Mouse (Mus musculus) fibroblast of lung, adult 2 months (primary cell): ENCODE measurements around the gene Sec1.
A peak's percentile ranks its signal among the peaks of the same experiment; 100 is the strongest.

Experiments
- DNase-seq: peaks from one replicate; pipeline ENCODE4 v3.0.0-alpha.2; 2011; ENCODE audit warnings: low read depth

The Sec1 gene

GRCm38 (mm10) chr7:45717918-45718297 is 23.7 kb upstream of the Sec1 start, which contains the start of gene Sphk2:
Gene Sphk2, minus strand, starts transcription at chr7:45718002.
- DNase-seq = peak; percentile 90

GRCm38 (mm10) chr7:45716952-45717917 is 23.0 kb upstream of the Sec1 start:
- DNase-seq = no peak

GRCm38 (mm10) chr7:45716460-45716857 is 22.3 kb upstream of the Sec1 start:
- DNase-seq = no peak

- no peak for DNase-seq
Observed at GRCm38 (mm10) chr7:45715741-45716459, 21.7 kb upstream of the Sec1 start.

GRCm38 (mm10) chr7:45715090-45715708 is 21.0 kb upstream of the Sec1 start, which contains the start of gene Rpl18:
Gene Rpl18, plus strand, starts transcription at chr7:45715457.
- DNase-seq = peak; percentile 92

GRCm38 (mm10) chr7:45714630-45715089 is 20.5 kb upstream of the Sec1 start:
- no peak for DNase-seq

GRCm38 (mm10) chr7:45713881-45714520 is 19.8 kb upstream of the Sec1 start:
- DNase-seq = no peak

- no peak for DNase-seq
Observed at GRCm38 (mm10) chr7:45713396-45713795, 19.2 kb upstream of the Sec1 start.

GRCm38 (mm10) chr7:45712022-45712757 is 18.0 kb upstream of the Sec1 start:
- DNase-seq = no peak

- no peak for DNase-seq
Observed at GRCm38 (mm10) chr7:45711316-45712021, 17.3 kb upstream of the Sec1 start.

- DNase-seq = no peak
Observed at GRCm38 (mm10) chr7:45710477-45711191, 16.4 kb upstream of the Sec1 start.

- DNase-seq = no peak
Observed at GRCm38 (mm10) chr7:45709677-45710355, 15.6 kb upstream of the Sec1 start.

- DNase-seq = no peak
Observed at GRCm38 (mm10) chr7:45709036-45709435, 14.8 kb upstream of the Sec1 start.

GRCm38 (mm10) chr7:45708221-45708761 is 14.1 kb upstream of the Sec1 start:
- no peak for DNase-seq

- peak; percentile 91 for DNase-seq
Observed at GRCm38 (mm10) chr7:45707375-45707967, 13.3 kb upstream of the Sec1 start.

- DNase-seq = no peak
Observed at GRCm38 (mm10) chr7:45706721-45707241, 12.6 kb upstream of the Sec1 start.

GRCm38 (mm10) chr7:45705873-45706281 is 11.7 kb upstream of the Sec1 start:
- DNase-seq = no peak

GRCm38 (mm10) chr7:45705443-45705864 is 11.3 kb upstream of the Sec1 start:
- DNase-seq = no peak
